Mouse (Mus musculus) erythroblast, embryonic 14.5 days (primary cell): Measurements from ENCODE around the gene Dlx6.

Source experiments
- GATA1 ChIP-seq: IDR thresholded peaks from 2 replicates; pipeline ENCODE4 v1.6.1; 2012; ENCODE audit warnings: low read length, inconsistent platforms, mixed read lengths
- TAL1 ChIP-seq: IDR thresholded peaks from 3 replicates; pipeline ENCODE4 v1.6.1; 2012; ENCODE audit warnings: low read length, inconsistent platforms, mixed read lengths

DNA sequence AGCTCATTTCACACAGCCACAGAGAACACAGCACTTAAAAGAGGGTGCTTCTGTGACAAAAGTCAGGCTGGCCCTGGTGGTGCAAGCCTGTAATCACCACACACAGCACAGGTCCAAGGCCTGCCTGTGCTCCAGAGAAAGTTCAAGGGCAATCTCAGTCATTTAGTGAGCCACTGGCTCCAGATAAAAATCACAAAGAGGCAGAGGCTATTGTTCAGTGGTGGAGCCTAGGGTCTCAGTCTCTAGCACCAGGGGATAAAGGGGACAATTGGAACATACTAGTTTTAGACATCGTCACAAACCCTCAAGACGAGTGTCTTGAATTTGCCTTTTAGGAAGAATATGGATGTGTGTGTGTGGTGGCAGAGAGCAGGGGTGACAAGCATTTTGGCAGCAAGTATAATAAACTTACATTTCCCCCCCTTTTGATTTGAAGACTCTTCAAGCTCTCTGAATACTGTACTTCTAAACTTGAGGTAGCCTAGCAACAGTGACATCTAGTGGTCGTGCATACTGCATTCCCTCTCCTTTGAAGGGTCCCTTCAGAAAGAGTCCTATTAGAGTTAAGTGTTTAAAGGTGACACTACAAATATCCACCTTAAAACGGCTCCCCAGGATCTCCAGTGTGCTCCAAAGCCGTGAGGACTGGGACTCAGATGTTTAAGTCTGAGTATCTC lies 51.9 kb downstream of the Dlx6 start:
- TF ChIP-seq GATA1: no peak
- no peak for TF ChIP-seq TAL1
